Mouse (Mus musculus) heart, postnatal 0 days (tissue): ENCODE results near the gene Prdm15. TPM values are rescaled to one million over a fixed set of nuclear protein-coding genes. Genes with fewer than 3 reads are reported as not detected.

Experiments used
- ATAC-seq: fragments of 200-750 bp; cut with Nextera tagmentation; 2 replicates; pipeline ENCODE4 v1.8.0; 2017; ENCODE audit warnings: low read depth, moderate number of reproducible peaks, moderate library complexity; ENCODE audit not compliant: insufficient read depth
- DNase-seq: peaks from one replicate; pipeline ENCODE4 v3.0.0-alpha.2; 2016; ENCODE audit warnings: low spot score
- H3K27ac ChIP-seq: fragments of 300-500 bp; sonication (generic); 2 replicates; pipeline ENCODE4 v1.5.1; 2014; ENCODE audit warnings: low read depth, mild to moderate bottlenecking
- H3K27me3 ChIP-seq: fragments of 300-500 bp; sonication (generic); 2 replicates; pipeline ENCODE4 v1.6.1; 2014; ENCODE audit warnings: low read length, mixed read lengths; ENCODE audit not compliant: control insufficient read depth, insufficient read depth
- H3K36me3 ChIP-seq: fragments of 300-500 bp; sonication (generic); replicated peaks from 2 replicates; pipeline ENCODE4 v1.6.1; 2014; ENCODE audit warnings: low read length, mixed read lengths; ENCODE audit not compliant: control insufficient read depth, insufficient read depth
- H3K4me1 ChIP-seq: fragments of 300-500 bp; sonication (generic); 2 replicates; pipeline ENCODE4 v1.6.1; 2014; ENCODE audit warnings: antibody characterized with exemption; ENCODE audit not compliant: control insufficient read depth, insufficient read depth
- H3K4me2 ChIP-seq: fragments of 300-500 bp; sonication (generic); 2 replicates; pipeline ENCODE4 v1.6.1; 2014; ENCODE audit warnings: low read depth, mild to moderate bottlenecking, low read length, moderate library complexity
- H3K4me3 ChIP-seq: fragments of 300-500 bp; sonication (generic); 2 replicates; pipeline ENCODE4 v1.5.1; 2014; ENCODE audit warnings: low read depth, low read length
- H3K9ac ChIP-seq: fragments of 300-500 bp; sonication (generic); replicated peaks from 2 replicates; pipeline ENCODE4 v1.6.1; 2014; ENCODE audit warnings: low read depth, low read length, mixed read lengths
- H3K9me3 ChIP-seq: fragments of 300-500 bp; sonication (generic); replicated peaks from 2 replicates; pipeline ENCODE4 v1.6.1; 2016; ENCODE audit warnings: low read length; ENCODE audit not compliant: control insufficient read depth
- CTCF ChIP-seq: IDR thresholded peaks from 2 replicates; pipeline ENCODE4 v1.5.1; 2016; ENCODE audit warnings: antibody characterized with exemption, control low read depth, low read depth
- EP300 ChIP-seq: IDR thresholded peaks from 2 replicates; pipeline ENCODE4 v1.6.1; 2016; ENCODE audit warnings: antibody characterized with exemption, low read depth
- WGBS: fragments of 180-500 bp; shearing (Covaris S2); extraction: QIAGEN DNeasy Blood & Tissue Kit; methylation state at CpG from one replicate; pipeline ENCODE4 v1.1.7; 2014; 5-methylcytosine and 5-hydroxymethylcytosine counted together
- polyA plus RNA-seq: library from polyadenylated mRNA; unstranded; fragments of >200 nt; fragmentation: Nextera tagmentation; extraction: Ambion mirVana; gene quantifications from 2 replicates; pipeline ENCODE4 v1.2.1, GENCODE M21; 2015
- total RNA-seq: library from RNA; depleted of rRNA; stranded (reverse); fragments of >200 nt; gene quantifications from 2 replicates; pipeline ENCODE4 v1.2.3, GENCODE M21; 2014; ENCODE audit warnings: low replicate concordance

The Prdm15 gene
- total and polyA plus RNA-seq, 2 experiments from 2014 or later: 2.3 to 23.7 TPM

DNA sequence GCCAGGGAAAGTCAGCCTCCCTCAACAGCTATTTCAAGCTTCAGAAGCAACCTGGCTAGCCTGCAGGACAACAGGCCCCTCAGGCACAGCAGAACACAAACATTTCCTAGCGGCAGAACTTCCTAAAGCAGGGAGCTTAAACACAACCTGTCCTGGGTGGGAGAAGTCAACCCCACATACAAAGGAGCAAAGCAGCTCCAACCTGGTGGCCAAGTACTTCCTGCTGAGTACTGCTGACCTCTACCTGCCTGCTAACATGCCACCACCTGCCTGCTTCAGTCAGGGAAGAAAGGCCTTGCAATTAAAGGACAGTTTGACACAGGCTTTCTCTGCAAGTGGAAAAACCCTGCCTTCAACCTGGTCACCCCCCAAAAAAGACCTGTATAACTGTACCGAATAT lies 89.9 kb downstream of the Prdm15 start:
- no peaks in the 10 kb centered on the region for H3K9me3 ChIP-seq
- TF ChIP-seq EP300 (no peak), CTCF (no peak)
- H3K4me3 ChIP-seq: no peak overlapping the region
- H3K27ac ChIP-seq: no peak overlapping the region
- no peak overlapping the region for H3K4me2 ChIP-seq
- peaks cover 11% of the 10 kb centered on the region; the same call in 1 of the 2 replicates for H3K4me1 ChIP-seq
- 62% methylated on average over 2 of the region's 2 CpGs for WGBS
- ATAC-seq: no peak
- peaks cover 45% of the 10 kb centered on the region for H3K27me3 ChIP-seq
- H3K36me3 ChIP-seq: no peaks in the 10 kb centered on the region
- no peak overlapping the region for H3K9ac ChIP-seq
- no peak for DNase-seq

DNA sequence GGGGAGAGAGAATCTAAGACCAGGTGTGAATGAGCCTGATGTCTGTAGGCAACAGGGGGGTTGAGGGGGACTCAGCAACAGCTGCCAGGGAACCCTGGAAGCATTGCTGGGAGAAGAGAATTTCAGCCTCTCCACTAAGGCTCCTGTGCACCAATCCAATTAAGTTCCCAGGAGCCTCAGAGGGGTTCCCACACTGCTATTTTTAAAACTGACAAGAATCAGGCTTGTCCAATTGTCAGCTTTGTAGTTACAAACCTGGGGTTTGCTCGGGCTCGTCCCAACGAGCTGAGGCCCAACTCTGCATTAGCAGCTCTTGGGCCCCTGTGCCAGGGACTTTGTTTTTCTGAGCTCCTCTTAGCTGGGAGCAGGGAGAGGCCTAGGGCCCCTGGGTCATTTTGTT lies 92.0 kb downstream of the Prdm15 start:
- TF ChIP-seq CTCF (no peak), EP300 (no peak)
- Histone ChIP-seq H3K36me3 (no peaks in the 10 kb centered on the region), H3K27me3 (peaks cover 29% of the 10 kb centered on the region), H3K4me1 (peaks cover 11% of the 10 kb centered on the region; the same call in 1 of the 2 replicates), H3K27ac (0 out of 2 replicates have a peak overlapping the region, but pooled peaks have one; percentile 44), H3K9me3 (no peaks in the 10 kb centered on the region), H3K4me3 (no peak overlapping the region), H3K4me2 (no peak overlapping the region), H3K9ac (no peak overlapping the region)
- WGBS: 22% methylated on average over 3 of the region's 3 CpGs
- DNase-seq: no peak
- ATAC-seq: no peak

DNA sequence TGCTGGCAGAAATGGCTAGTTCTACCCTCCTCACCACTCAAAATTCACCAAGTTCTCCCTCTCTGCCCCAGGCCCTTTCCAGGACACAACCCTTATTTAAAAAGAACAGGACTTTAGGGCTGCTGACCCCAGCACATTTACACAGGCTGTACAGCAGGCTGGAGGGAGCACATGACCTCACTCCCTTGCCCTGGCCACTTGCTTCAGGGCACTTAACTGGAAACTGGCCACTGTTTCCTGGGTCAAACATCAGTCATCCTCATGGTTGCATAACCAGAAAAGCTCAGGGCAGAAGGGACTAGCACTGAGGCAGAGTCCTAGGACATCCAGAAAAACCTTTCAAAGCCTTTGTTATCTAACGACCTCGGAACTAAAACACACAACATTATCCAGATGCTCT lies 93.4 kb downstream of the Prdm15 start:
- WGBS: 59% methylated on average over 2 of the region's 2 CpGs
- H3K4me3 ChIP-seq: no peak overlapping the region

DNA sequence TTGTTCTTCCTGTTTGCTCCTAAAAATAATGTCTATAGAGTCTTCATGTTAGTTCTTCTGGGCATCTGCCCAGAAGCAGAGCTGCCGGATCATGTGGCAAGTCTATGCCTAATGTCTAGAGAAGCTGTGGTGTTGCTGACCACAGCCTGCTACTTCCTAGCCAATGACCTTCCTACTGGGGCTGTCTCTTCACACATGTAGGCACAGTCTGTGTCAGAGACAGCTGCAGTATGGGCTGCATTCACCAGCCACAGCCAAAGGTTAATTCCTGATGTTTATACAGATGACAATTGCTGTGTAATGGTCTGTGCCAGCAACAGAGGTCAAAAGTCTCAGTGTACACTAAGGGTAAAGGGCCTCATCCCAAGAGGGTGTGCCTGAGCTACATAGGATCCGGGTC lies 95.2 kb downstream of the Prdm15 start:
- no peak for ATAC-seq
- no peak overlapping the region for H3K4me3 ChIP-seq
- H3K9me3 ChIP-seq: no peaks in the 10 kb centered on the region
- H3K9ac ChIP-seq: no peak overlapping the region
- peaks cover 11% of the 10 kb centered on the region; the same call in 1 of the 2 replicates for H3K4me1 ChIP-seq
- H3K27me3 ChIP-seq: no peaks in the 10 kb centered on the region
- no peaks in the 10 kb centered on the region for H3K36me3 ChIP-seq
- TF ChIP-seq EP300: no peak
- TF ChIP-seq CTCF: no peak
- DNase-seq: no peak
- H3K27ac ChIP-seq: no peak overlapping the region
- WGBS: 66% methylated on average over 2 of the region's 2 CpGs
- H3K4me2 ChIP-seq: no peak overlapping the region

More for the DNA sequence above, 93.4 kb downstream of the Prdm15 start:
- H3K36me3 ChIP-seq: no peaks in the 10 kb centered on the region
- DNase-seq (no peak), ATAC-seq (no peak)
- peaks cover 11% of the 10 kb centered on the region; the same call in 1 of the 2 replicates for H3K4me1 ChIP-seq
- TF ChIP-seq CTCF (no peak), EP300 (no peak)
- H3K27me3 ChIP-seq: peaks cover 15% of the 10 kb centered on the region
- H3K9me3 ChIP-seq: no peaks in the 10 kb centered on the region
- no peak overlapping the region for H3K4me2 ChIP-seq
- H3K27ac ChIP-seq: no peak overlapping the region
- no peak overlapping the region for H3K9ac ChIP-seq

DNA sequence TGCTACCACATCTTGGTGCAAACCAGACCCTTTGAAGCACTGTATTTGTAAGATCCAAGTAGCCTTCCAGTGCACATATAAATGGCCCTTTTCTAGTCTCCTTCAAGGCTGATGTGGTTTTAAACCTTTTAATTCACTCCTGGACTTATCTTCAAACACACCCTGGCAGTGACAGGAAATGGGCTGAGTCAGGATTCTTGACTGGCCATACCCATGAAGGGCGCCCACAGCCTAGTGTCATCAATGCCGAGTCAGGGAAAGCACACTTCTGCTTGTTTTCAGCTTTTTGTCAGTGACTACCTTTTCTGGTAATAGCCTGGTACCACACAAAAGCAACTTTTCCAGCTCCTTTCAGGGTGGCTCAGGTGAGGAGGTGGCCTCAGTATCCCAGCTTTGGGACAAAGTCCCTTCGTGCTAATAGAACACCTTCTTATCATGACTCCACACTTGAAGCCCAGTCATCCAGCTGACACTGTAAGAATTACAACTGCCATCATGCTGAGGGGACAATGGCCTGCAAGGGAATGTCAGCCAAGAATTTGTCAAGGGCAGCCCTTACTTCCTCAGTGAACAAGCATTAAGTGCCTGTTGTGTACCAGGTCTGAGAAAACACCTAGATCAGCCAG lies 99.2 kb downstream of the Prdm15 start:
- H3K4me2 ChIP-seq: no peak overlapping the region
- whole genome bisulfite sequencing: 58% methylated on average over 3 of the region's 3 CpGs
- no peaks in the 10 kb centered on the region for H3K9me3 ChIP-seq
- H3K36me3 ChIP-seq: no peaks in the 10 kb centered on the region
- H3K4me1 ChIP-seq: no peaks in the 10 kb centered on the region; the same call in 1 of the 2 replicates
- no peak for ATAC-seq
- H3K27me3 ChIP-seq: no peaks in the 10 kb centered on the region
- no peak for TF ChIP-seq CTCF
- TF ChIP-seq EP300: no peak
- no peak overlapping the region for H3K27ac ChIP-seq
- DNase-seq: no peak
- H3K4me3 ChIP-seq: no peak overlapping the region
- no peak overlapping the region for H3K9ac ChIP-seq

DNA sequence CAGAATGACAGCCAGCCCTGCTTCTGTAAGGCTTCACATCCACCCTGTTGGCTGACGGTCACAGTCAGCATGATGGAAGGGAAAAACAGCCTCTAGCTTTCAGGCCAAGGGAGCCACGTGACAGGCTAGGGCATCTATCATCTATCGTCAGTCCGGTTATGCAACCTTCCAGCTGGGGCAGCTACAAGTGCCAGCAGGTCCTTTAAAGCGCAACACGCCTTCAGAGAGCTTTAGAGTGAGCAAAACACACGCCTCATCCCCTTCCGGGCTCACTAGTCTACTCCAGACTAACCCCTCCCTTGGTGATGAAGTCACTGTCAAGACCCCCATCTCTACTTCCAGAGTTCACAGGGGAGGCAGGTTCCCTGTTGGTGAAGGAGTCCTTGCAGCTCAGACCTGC lies 99.8 kb downstream of the Prdm15 start:
- TF ChIP-seq EP300 (no peak), CTCF (no peak)
- Histone ChIP-seq H3K9ac (no peak overlapping the region), H3K9me3 (no peaks in the 10 kb centered on the region), H3K4me1 (no peaks in the 10 kb centered on the region; the same call in 1 of the 2 replicates), H3K4me3 (no peak overlapping the region), H3K36me3 (no peaks in the 10 kb centered on the region), H3K27ac (no peak overlapping the region), H3K4me2 (no peak overlapping the region), H3K27me3 (no peaks in the 10 kb centered on the region)
- WGBS: 59% methylated on average over 8 of the region's 8 CpGs
- ATAC-seq (peak; percentile 73; the same call in 1 of the 2 replicates), DNase-seq (peak; percentile 36)
